Mouse (Mus musculus): ENCODE measurements around the gene Abhd17c. TPM values are rescaled to one million over a fixed set of nuclear protein-coding genes. Genes with fewer than 3 reads are reported as not detected.

The Abhd17c gene
- polyA plus RNA-seq, 1 experiment from 2014 or later = 36.4 TPM

- H3K4me1 ChIP-seq (ENCODE audit: insufficient read depth) = peaks cover 18% of the 10 kb centered on the region
- TF ChIP-seq EP300 (IDR thresholded peaks at IDR 0.05; ENCODE audit: low read depth) (no peak), CTCF (IDR thresholded peaks at IDR 0.05; ENCODE audit: low read depth) (no peak)
- H3K27ac ChIP-seq (ENCODE audit: low read depth) = no peak overlapping the region
- no peak overlapping the region for H3K4me3 ChIP-seq (ENCODE audit: low read depth, low read length)
- ATAC-seq = no peak
- H3K9me3 ChIP-seq (ENCODE audit: low read length) = no peaks in the 10 kb centered on the region
- peaks cover 34% of the 10 kb centered on the region for H3K36me3 ChIP-seq (replicated peaks; ENCODE audit: insufficient read depth, low read length)
- no peak overlapping the region for H3K4me2 ChIP-seq (ENCODE audit: low read depth, low read length)
- no peak for DNase-seq
- no peaks in the 10 kb centered on the region for H3K27me3 ChIP-seq (ENCODE audit: insufficient read depth, low read length)
- 80% methylated on average over 8 of the region's 8 CpGs for WGBS (ENCODE audit: insufficient replicate concordance)
- H3K9ac ChIP-seq (replicated peaks) = no peak overlapping the region
These were observed 38.7 kb downstream of the Abhd17c start for GRCm38 (mm10) chr7:84113035-84113390.

DNA sequence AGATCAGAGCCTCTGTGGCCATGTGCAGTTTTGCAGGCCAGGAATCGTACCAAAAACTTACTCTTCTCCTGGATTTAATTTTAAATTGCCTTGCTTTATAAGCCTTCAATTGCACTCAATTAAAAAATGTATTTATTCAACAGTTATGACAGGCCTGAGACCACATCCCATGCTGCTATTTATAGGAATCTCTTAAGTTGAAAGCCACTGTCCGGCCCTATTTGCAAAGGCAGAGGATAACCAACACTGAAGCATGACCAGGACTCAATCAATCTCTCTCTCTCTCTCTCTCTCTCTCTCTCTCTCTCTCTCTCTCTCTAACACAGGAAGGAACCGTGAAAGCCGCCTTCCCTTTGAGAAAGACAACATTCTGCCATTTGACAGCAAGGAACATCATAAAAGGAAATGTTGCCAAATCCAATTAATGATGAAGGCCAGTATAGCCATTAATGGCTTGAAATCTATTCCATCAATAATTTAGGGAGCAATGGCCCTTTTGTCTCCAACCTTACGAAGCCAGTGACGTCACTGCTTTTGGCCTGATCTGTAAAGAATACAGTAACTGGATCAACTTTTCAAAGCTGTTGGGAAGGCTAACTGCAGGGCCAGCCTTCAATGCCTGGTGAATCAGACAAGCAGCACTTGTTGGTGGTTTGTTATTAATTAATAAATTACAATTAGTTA lies 39.2 kb downstream of the Abhd17c start:
- no peak for DNase-seq
- H3K9me3 ChIP-seq (ENCODE audit: low read length) = no peaks in the 10 kb centered on the region
- WGBS (ENCODE audit: insufficient replicate concordance) = 68% methylated on average over 6 of the region's 6 CpGs
- peaks cover 34% of the 10 kb centered on the region for H3K36me3 ChIP-seq (replicated peaks; ENCODE audit: insufficient read depth, low read length)
- ATAC-seq = no peak; the same call in 1 of the 2 replicates
- H3K4me2 ChIP-seq (ENCODE audit: low read depth, low read length) = no peak overlapping the region
- TF ChIP-seq EP300 (IDR thresholded peaks at IDR 0.05; ENCODE audit: low read depth) (no peak), CTCF (IDR thresholded peaks at IDR 0.05; ENCODE audit: low read depth) (no peak)
- H3K4me3 ChIP-seq (ENCODE audit: low read depth, low read length) = no peak overlapping the region
- H3K4me1 ChIP-seq (ENCODE audit: insufficient read depth) = peaks cover 15% of the 10 kb centered on the region
- 0 out of 2 replicates have a peak overlapping the region, but pooled peaks have one; percentile 5 for H3K27ac ChIP-seq (ENCODE audit: low read depth)
- no peaks in the 10 kb centered on the region for H3K27me3 ChIP-seq (ENCODE audit: insufficient read depth, low read length)
- no peak overlapping the region for H3K9ac ChIP-seq (replicated peaks)

DNA sequence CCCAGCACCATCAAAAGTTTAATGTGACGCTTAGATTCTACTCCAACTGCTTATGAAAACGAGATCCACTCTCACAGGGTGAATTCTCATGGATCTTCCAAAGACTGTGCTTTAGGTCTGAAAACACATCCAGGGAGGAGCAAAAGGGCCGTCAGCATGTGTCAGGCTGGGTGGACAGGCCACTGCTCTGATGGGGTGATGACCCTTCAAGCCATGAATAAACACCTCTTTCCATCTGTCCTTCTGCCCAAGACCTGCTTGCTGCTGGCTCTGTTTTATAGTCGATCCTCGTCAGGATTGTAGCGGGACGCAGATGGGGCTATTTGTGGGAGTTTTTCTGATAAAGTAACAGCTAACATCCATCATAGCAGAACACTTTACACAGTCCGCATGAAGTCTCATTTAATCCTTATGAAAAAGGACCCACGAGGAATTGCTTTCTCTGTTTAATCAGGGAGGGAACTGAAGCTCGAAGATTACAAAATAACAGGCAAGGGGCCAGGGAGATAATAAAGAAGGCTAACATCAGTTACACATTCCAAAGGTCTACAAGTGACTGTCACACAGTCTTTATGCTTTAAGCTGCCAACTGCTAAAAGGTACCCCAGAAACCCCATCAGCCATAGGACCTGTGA lies 39.9 kb downstream of the Abhd17c start:
- Histone ChIP-seq H3K4me3 (ENCODE audit: low read depth, low read length) (no peak overlapping the region), H3K27me3 (ENCODE audit: insufficient read depth, low read length) (no peaks in the 10 kb centered on the region), H3K36me3 (replicated peaks; ENCODE audit: insufficient read depth, low read length) (peaks cover 34% of the 10 kb centered on the region), H3K27ac (ENCODE audit: low read depth) (peak overlapping the region; percentile 39; the same call in 1 of the 2 replicates), H3K4me2 (ENCODE audit: low read depth, low read length) (no peak overlapping the region), H3K9me3 (ENCODE audit: low read length) (no peaks in the 10 kb centered on the region), H3K9ac (replicated peaks) (no peak overlapping the region), H3K4me1 (ENCODE audit: insufficient read depth) (peaks cover 15% of the 10 kb centered on the region)
- ATAC-seq = 0 out of 2 replicates have a peak, but pooled peaks have one; percentile 31
- WGBS (ENCODE audit: insufficient replicate concordance) = 62% methylated on average over 10 of the region's 10 CpGs
- no peak for DNase-seq
- TF ChIP-seq EP300 (IDR thresholded peaks at IDR 0.05; ENCODE audit: low read depth) (no peak), CTCF (IDR thresholded peaks at IDR 0.05; ENCODE audit: low read depth) (no peak)

GRCm38 (mm10) chr7:84106942-84107341 lies 44.8 kb downstream of the Abhd17c start:
- TF ChIP-seq CTCF (IDR thresholded peaks at IDR 0.05; ENCODE audit: low read depth) (no peak), EP300 (IDR thresholded peaks at IDR 0.05; ENCODE audit: low read depth) (no peak)
- H3K9me3 ChIP-seq (ENCODE audit: low read length) = no peaks in the 10 kb centered on the region
- peak overlapping the region; percentile 72 for H3K27ac ChIP-seq (ENCODE audit: low read depth)
- peaks cover 9% of the 10 kb centered on the region; the same call in 1 of the 2 replicates for H3K4me1 ChIP-seq (ENCODE audit: insufficient read depth)
- peaks cover 16% of the 10 kb centered on the region for H3K36me3 ChIP-seq (replicated peaks; ENCODE audit: insufficient read depth, low read length)
- WGBS (ENCODE audit: insufficient replicate concordance) = 57% methylated on average over 1 of the region's 1 CpGs
- no peak for DNase-seq
- no peak overlapping the region for H3K4me3 ChIP-seq (ENCODE audit: low read depth, low read length)
- H3K4me2 ChIP-seq (ENCODE audit: low read depth, low read length) = no peak overlapping the region
- ATAC-seq = peak; percentile 82
- H3K27me3 ChIP-seq (ENCODE audit: insufficient read depth, low read length) = no peaks in the 10 kb centered on the region
- H3K9ac ChIP-seq (replicated peaks) = no peak overlapping the region

GRCm38 (mm10) chr7:84102589-84102988 lies 49.1 kb downstream of the Abhd17c start:
- ATAC-seq = no peak
- TF ChIP-seq CTCF (IDR thresholded peaks at IDR 0.05; ENCODE audit: low read depth) = no peak
- TF ChIP-seq EP300 (IDR thresholded peaks at IDR 0.05; ENCODE audit: low read depth) = no peak

DNA sequence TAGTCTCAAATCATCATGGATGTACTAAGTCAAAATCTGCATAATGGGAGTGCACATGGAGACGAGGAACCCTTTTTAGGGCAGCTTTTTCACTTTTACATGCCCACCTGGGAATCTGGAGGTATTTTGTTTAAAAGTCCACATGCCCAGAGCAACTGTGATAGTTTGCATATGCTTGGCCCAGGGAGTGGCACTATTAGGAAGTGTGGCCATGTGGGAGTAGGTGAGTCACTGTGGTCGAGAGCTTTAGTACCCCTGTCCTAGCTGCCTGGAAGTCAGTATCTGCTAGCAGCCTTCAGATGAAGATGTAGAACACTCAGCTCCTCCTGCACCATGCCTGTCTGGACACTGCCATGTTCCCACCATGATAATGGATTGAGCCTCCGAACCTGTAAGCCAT lies 51.0 kb downstream of the Abhd17c start:
- DNase-seq (no peak), ATAC-seq (no peak)
- Histone ChIP-seq H3K4me2 (ENCODE audit: low read depth, low read length) (no peak overlapping the region), H3K27ac (ENCODE audit: low read depth) (no peak overlapping the region), H3K27me3 (ENCODE audit: insufficient read depth, low read length) (no peaks in the 10 kb centered on the region), H3K9ac (replicated peaks) (no peak overlapping the region), H3K36me3 (replicated peaks; ENCODE audit: insufficient read depth, low read length) (no peaks in the 10 kb centered on the region), H3K4me3 (ENCODE audit: low read depth, low read length) (no peak overlapping the region), H3K4me1 (ENCODE audit: insufficient read depth) (no peaks in the 10 kb centered on the region), H3K9me3 (ENCODE audit: low read length) (no peaks in the 10 kb centered on the region)
- TF ChIP-seq CTCF (IDR thresholded peaks at IDR 0.05; ENCODE audit: low read depth) (no peak), EP300 (IDR thresholded peaks at IDR 0.05; ENCODE audit: low read depth) (no peak)
- 65% methylated on average over 3 of the region's 3 CpGs for WGBS (ENCODE audit: insufficient replicate concordance)

More at GRCm38 (mm10) chr7:84102589-84102988, 49.1 kb downstream of the Abhd17c start:
- H3K27ac ChIP-seq (ENCODE audit: low read depth) = no peak overlapping the region
- H3K9ac ChIP-seq (replicated peaks) = no peak overlapping the region
- H3K9me3 ChIP-seq (ENCODE audit: low read length) = no peaks in the 10 kb centered on the region
- no peak overlapping the region for H3K4me2 ChIP-seq (ENCODE audit: low read depth, low read length)
- 86% methylated on average over 1 of the region's 1 CpGs for WGBS (ENCODE audit: insufficient replicate concordance)
- H3K27me3 ChIP-seq (ENCODE audit: insufficient read depth, low read length) = no peaks in the 10 kb centered on the region
- no peak overlapping the region for H3K4me3 ChIP-seq (ENCODE audit: low read depth, low read length)
- H3K4me1 ChIP-seq (ENCODE audit: insufficient read depth) = peaks cover 3% of the 10 kb centered on the region; the same call in 1 of the 2 replicates
- no peaks in the 10 kb centered on the region for H3K36me3 ChIP-seq (replicated peaks; ENCODE audit: insufficient read depth, low read length)
- DNase-seq = no peak

Measured in liver, postnatal 0 days (tissue).